ENCODE assay signal across 11 mouse cellular contexts in genomic region chr1:51551624-51552023, GRCm38 (mm10).
"Had no signal": no experiment of that assay in that cellular context is flagged by ENCODE, and none has a peak within 500 bp of the region (broad histone marks: within the 10 kb centered on the region; RNA-seq: fewer than 3 reads in every experiment).

No protein-coding gene starts in this region.

- ATAC-seq: intestine, embryonic 15.5 days had no signal

- H3K4me2 ChIP-seq: intestine, embryonic 15.5 days; liver, embryonic 11.5 days; liver, embryonic 15.5 days; neural tube, embryonic 12.5 days had no signal

- H3K36me3 ChIP-seq: intestine, embryonic 15.5 days; liver, embryonic 15.5 days; neural tube, embryonic 12.5 days had no signal

- DNase-seq: kidney, adult 18-20 months; kidney, postnatal 10 days; lung, postnatal 14 days; midbrain, embryonic 14.5 days; thymus, adult 2 months; thymus, postnatal 25 days had no signal

- H3K27me3 ChIP-seq: intestine, embryonic 15.5 days; liver, embryonic 15.5 days; neural tube, embryonic 12.5 days had no signal

- H3K9me3 ChIP-seq: intestine, embryonic 15.5 days; liver, embryonic 15.5 days; neural tube, embryonic 12.5 days had no signal

- H3K27ac ChIP-seq: intestine, embryonic 15.5 days; left cerebral cortex, adult 2 months; liver, embryonic 15.5 days; neural tube, embryonic 12.5 days had no signal

- H3K4me3 ChIP-seq: intestine, embryonic 15.5 days; left cerebral cortex, adult 2 months; liver, embryonic 15.5 days; neural tube, embryonic 12.5 days had no signal

- H3K9ac ChIP-seq: intestine, embryonic 15.5 days; liver, embryonic 15.5 days; neural tube, embryonic 12.5 days had no signal

- H3K4me1 ChIP-seq: intestine, embryonic 15.5 days; neural tube, embryonic 12.5 days had no signal
